Mouse (Mus musculus) stomach, embryonic 15.5 days (tissue): ENCODE results near the gene Prl4a1. TPM values are rescaled to one million over a fixed set of nuclear protein-coding genes. Genes with fewer than 3 reads are reported as not detected.
A peak's percentile ranks its signal among the peaks of the same experiment; 100 is the strongest.
"Not testable (repeated sequence)": the region's sequence is repeated elsewhere in the genome, so short reads cannot be mapped to it uniquely, and the experiment has no call there.

Source experiments
- ATAC-seq: fragments of 200-750 bp; cut with Nextera tagmentation; 2 replicates; pipeline ENCODE4 v1.8.0; 2017; ENCODE audit warnings: low read depth, moderate number of reproducible peaks, moderate TSS enrichment; ENCODE audit not compliant: insufficient read depth, low FRiP score
- H3K27ac ChIP-seq: fragments of 300-500 bp; sonication (generic); 2 replicates; pipeline ENCODE4 v1.5.1; 2015; ENCODE audit warnings: mild to moderate bottlenecking, inconsistent platforms
- H3K27me3 ChIP-seq: fragments of 300-500 bp; sonication (generic); replicated peaks from 2 replicates; pipeline ENCODE4 v1.6.1; 2015; ENCODE audit warnings: inconsistent platforms
- H3K36me3 ChIP-seq: fragments of 300-500 bp; sonication (generic); 2 replicates; pipeline ENCODE4 v1.6.1; 2015; ENCODE audit warnings: inconsistent platforms
- H3K4me1 ChIP-seq: fragments of 300-500 bp; sonication (generic); 2 replicates; pipeline ENCODE4 v1.6.1; 2015; ENCODE audit warnings: inconsistent platforms
- H3K4me2 ChIP-seq: fragments of 300-500 bp; sonication (generic); 2 replicates; pipeline ENCODE4 v1.6.1; 2015; ENCODE audit warnings: mild to moderate bottlenecking, inconsistent platforms
- H3K4me3 ChIP-seq: fragments of 300-500 bp; sonication (generic); replicated peaks from 2 replicates; pipeline ENCODE4 v1.5.1; 2015; ENCODE audit warnings: inconsistent platforms
- H3K9ac ChIP-seq: fragments of 300-500 bp; sonication (generic); 2 replicates; pipeline ENCODE4 v1.6.1; 2015; ENCODE audit warnings: inconsistent platforms
- H3K9me3 ChIP-seq: fragments of 300-500 bp; sonication (generic); 2 replicates; pipeline ENCODE4 v1.6.1; 2016; ENCODE audit warnings: inconsistent platforms
- WGBS: fragments of 180-500 bp; shearing (Covaris S2); methylation state at CpG from one replicate; pipeline ENCODE4 v1.1.7; 2015; 5-methylcytosine and 5-hydroxymethylcytosine counted together
- polyA plus RNA-seq: library from polyadenylated mRNA; unstranded; fragments of >200 nt; fragmentation: Nextera tagmentation; extraction: Ambion mirVana; gene quantifications from 2 replicates; pipeline ENCODE4 v1.2.1, GENCODE M21; 2015

The Prl4a1 gene
- polyA plus RNA-seq, result not detected in 2 replicates

- ATAC-seq, result no peak
- no peaks in the 10 kb centered on the region for H3K9me3 ChIP-seq
- 85% methylated on average over 3 of the region's 3 CpGs for WGBS
- H3K4me1 ChIP-seq, result no peaks in the 10 kb centered on the region
- H3K4me3 ChIP-seq, result no peak within 1 kb of the TSS
- H3K36me3 ChIP-seq, result no peaks in the 10 kb centered on the region
- no peak within 1 kb of the TSS for H3K4me2 ChIP-seq
- no peaks in the 10 kb centered on the region for H3K27me3 ChIP-seq
- no peak within 1 kb of the TSS for H3K27ac ChIP-seq
- no peak within 1 kb of the TSS for H3K9ac ChIP-seq
Measured at GRCm38 (mm10) chr13:28015912-28016311, at the start of gene Prl4a1. Gene Prl4a1 (plus strand): TSS chr13:28016212.

DNA sequence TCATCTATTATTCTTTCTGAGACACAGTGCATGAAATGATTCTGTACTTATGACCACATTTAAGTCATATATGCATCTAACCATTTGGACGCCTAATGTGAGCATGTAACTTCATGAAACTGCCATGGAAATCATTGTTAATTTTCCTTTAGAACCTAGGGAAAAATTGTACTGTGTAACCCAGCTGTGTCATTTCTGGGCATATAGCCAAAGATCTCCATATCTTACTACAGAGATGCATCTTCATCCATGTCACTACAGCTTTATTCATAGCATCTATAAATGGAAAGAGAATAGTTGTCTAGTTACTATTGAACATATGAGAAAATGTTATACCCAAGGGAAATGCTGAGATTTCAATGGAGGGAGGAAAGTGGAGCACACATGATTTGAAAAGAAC, 43.1 kb upstream of the Prl4a1 start:
- 74% methylated on average over 1 of the region's 1 CpGs for WGBS
- no peak overlapping the region for H3K27ac ChIP-seq
- H3K9ac ChIP-seq, result no peak overlapping the region
- no peak overlapping the region for H3K4me3 ChIP-seq
- H3K4me1 ChIP-seq, result no peaks in the 10 kb centered on the region
- H3K27me3 ChIP-seq, result no peaks in the 10 kb centered on the region
- ATAC-seq, result no peak
- no peak overlapping the region for H3K4me2 ChIP-seq
- no peaks in the 10 kb centered on the region for H3K36me3 ChIP-seq
- no peaks in the 10 kb centered on the region for H3K9me3 ChIP-seq

DNA sequence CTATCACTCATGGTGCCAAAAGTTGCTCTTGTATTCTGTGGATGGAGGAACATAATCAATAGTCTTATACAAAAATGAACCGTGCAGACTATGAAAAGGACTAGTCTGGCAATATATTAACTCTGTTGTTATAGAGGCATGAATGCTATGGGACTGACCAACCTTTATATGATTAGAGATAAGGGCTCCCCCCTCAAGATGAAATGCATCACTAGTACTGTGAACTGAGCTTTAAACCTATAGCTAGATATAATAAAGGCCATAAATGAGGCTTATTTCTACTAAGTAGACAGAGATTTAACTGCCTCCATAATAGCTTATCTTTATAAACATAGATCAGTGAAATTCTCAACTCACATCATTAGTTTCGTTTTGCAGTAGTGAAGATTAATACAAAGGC, 41.7 kb upstream of the Prl4a1 start:
- 54% methylated on average over 2 of the region's 2 CpGs for WGBS
- not testable (repeated sequence) for H3K9ac ChIP-seq, H3K27ac ChIP-seq, ATAC-seq, H3K9me3 ChIP-seq, H3K4me2 ChIP-seq, H3K36me3 ChIP-seq, H3K4me1 ChIP-seq, H3K4me3 ChIP-seq, H3K27me3 ChIP-seq

- Histone ChIP-seq H3K4me3 (no peak overlapping the region), H3K27me3 (no peaks in the 10 kb centered on the region), H3K9ac (no peak overlapping the region), H3K4me2 (no peak overlapping the region), H3K36me3 (no peaks in the 10 kb centered on the region), H3K27ac (no peak overlapping the region), H3K9me3 (no peaks in the 10 kb centered on the region), H3K4me1 (no peaks in the 10 kb centered on the region)
- no peak for ATAC-seq
- WGBS, result 91% methylated on average over 2 of the region's 2 CpGs
Measured at GRCm38 (mm10) chr13:27977646-27978045, 38.4 kb upstream of the Prl4a1 start.

GRCm38 (mm10) chr13:27996557-27996956, 19.5 kb upstream of the Prl4a1 start:
- H3K36me3 ChIP-seq, H3K4me1 ChIP-seq, H3K9ac ChIP-seq, H3K27me3 ChIP-seq, H3K27ac ChIP-seq, H3K9me3 ChIP-seq, H3K4me2 ChIP-seq, H3K4me3 ChIP-seq: not testable (repeated sequence)
- ATAC-seq, result peak; percentile 71
- 54% methylated on average over 3 of the region's 3 CpGs for WGBS

GRCm38 (mm10) chr13:28029330-28029729, 13.3 kb downstream of the Prl4a1 start:
- Histone ChIP-seq H3K27me3 (no peaks in the 10 kb centered on the region), H3K4me2 (no peak overlapping the region), H3K9me3 (no peaks in the 10 kb centered on the region), H3K36me3 (no peaks in the 10 kb centered on the region), H3K27ac (no peak overlapping the region), H3K9ac (no peak overlapping the region), H3K4me3 (no peak overlapping the region), H3K4me1 (no peaks in the 10 kb centered on the region)
- ATAC-seq, result no peak

DNA sequence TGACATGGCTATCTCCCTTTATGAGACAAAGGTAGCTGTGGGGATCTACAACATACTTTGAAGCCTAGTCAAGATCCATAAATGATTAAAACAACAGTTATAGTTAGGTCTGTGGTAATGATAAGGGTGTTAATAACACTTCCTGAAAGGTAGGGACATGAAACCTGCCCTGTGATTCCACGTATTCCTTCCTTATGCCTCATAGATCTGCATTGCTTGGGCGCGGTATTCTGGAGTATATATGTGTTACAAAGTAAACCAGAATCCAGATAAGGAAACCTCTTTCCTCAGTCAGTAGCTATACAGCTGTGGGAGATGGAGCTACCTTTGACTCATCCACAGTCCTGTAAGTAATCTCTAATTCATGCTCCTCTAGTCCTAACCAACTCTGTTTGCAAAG, 53.3 kb downstream of the Prl4a1 start:
- no peak overlapping the region for H3K9ac ChIP-seq
- 77% methylated on average over 3 of the region's 3 CpGs for WGBS
- no peaks in the 10 kb centered on the region for H3K4me1 ChIP-seq
- H3K9me3 ChIP-seq, result no peaks in the 10 kb centered on the region
- no peak for ATAC-seq
- H3K4me2 ChIP-seq, result no peak overlapping the region
- H3K27me3 ChIP-seq, result no peaks in the 10 kb centered on the region
- H3K36me3 ChIP-seq, result no peaks in the 10 kb centered on the region
- H3K27ac ChIP-seq, result no peak overlapping the region
- no peak overlapping the region for H3K4me3 ChIP-seq

Other genes starting within 250 kb of the Prl4a1 start
- not detected in 2 replicates for gene Prl7c1, start 235.4 kb upstream of the Prl4a1 start, polyA plus RNA-seq
- gene Prl2a1, start 214.6 kb upstream of the Prl4a1 start, polyA plus RNA-seq, result not detected in 2 replicates
- not detected in 2 replicates for gene Prl2c1, start 166.9 kb upstream of the Prl4a1 start, polyA plus RNA-seq
- gene Prl5a1, start 126.3 kb downstream of the Prl4a1 start, polyA plus RNA-seq, result not detected in 2 replicates
- gene Gm11361, start 241.3 kb downstream of the Prl4a1 start, polyA plus RNA-seq, result 10.5 and 21.6 TPM in 2 replicates